Mouse (Mus musculus) spleen, embryonic (tissue): ENCODE data around the gene Ikzf1.

ENCODE experiments used
- CTCF ChIA-PET: fragments of 350-600 bp; sonication (Branson Sonifier 250); formaldehyde crosslinking; loops from one replicate; lab custom pipeline; 2022; lab: Charles Lee

The Ikzf1 gene

GRCm38 (mm10) chr11:11689701-11690058 lies 4.9 kb downstream of the Ikzf1 start:
- CTCF ChIA-PET = no interaction called here

- CTCF ChIA-PET = no interaction called here
Observed at GRCm38 (mm10) chr11:11690059-11690844, 5.4 kb downstream of the Ikzf1 start.

GRCm38 (mm10) chr11:11690845-11691196 lies 6.0 kb downstream of the Ikzf1 start:
- CTCF ChIA-PET = no interaction called here

GRCm38 (mm10) chr11:11691324-11692058 lies 6.7 kb downstream of the Ikzf1 start:
- CTCF ChIA-PET = no interaction called here

- CTCF ChIA-PET = no interaction called here
Observed at GRCm38 (mm10) chr11:11692558-11693166, 7.9 kb downstream of the Ikzf1 start.

- CTCF ChIA-PET = no interaction called here
Observed at GRCm38 (mm10) chr11:11693446-11693845, 8.6 kb downstream of the Ikzf1 start.

GRCm38 (mm10) chr11:11694072-11694471 lies 9.3 kb downstream of the Ikzf1 start:
- CTCF ChIA-PET = interaction anchor here (0.5 to 1.2 kb wide), 3 partner anchors 12 to 137 kb away, joined by 3 read pairs; no protein-coding TSS in a partner anchor

GRCm38 (mm10) chr11:11694472-11695177 lies 9.8 kb downstream of the Ikzf1 start:
- CTCF ChIA-PET = interaction anchor here (0.6 to 1.3 kb wide), 5 partner anchors 22 to 137 kb away, joined by 3 read pairs; no protein-coding TSS in a partner anchor

GRCm38 (mm10) chr11:11695211-11695887 lies 10.5 kb downstream of the Ikzf1 start:
- CTCF ChIA-PET = interaction anchor here (0.7 to 1.3 kb wide), 3 partner anchors 21 to 122 kb away, joined by 3 read pairs; no protein-coding TSS in a partner anchor

- CTCF ChIA-PET = interaction anchor here (1.2 to 1.3 kb wide), 2 partner anchors 21 to 43 kb away, joined by 3 read pairs; no protein-coding TSS in a partner anchor
Observed at GRCm38 (mm10) chr11:11695907-11696306, 11.1 kb downstream of the Ikzf1 start.

- CTCF ChIA-PET = interaction anchor here (0.7 kb wide), 1 partner anchor 22 kb away, joined by 6 read pairs; no protein-coding TSS in a partner anchor
Observed at GRCm38 (mm10) chr11:11696814-11697213, 12.0 kb downstream of the Ikzf1 start.

GRCm38 (mm10) chr11:11701378-11701777 lies 16.6 kb downstream of the Ikzf1 start:
- CTCF ChIA-PET = no interaction called here

- CTCF ChIA-PET = no interaction called here
Observed at GRCm38 (mm10) chr11:11703776-11704175, 19.0 kb downstream of the Ikzf1 start.

GRCm38 (mm10) chr11:11708154-11708719 lies 23.4 kb downstream of the Ikzf1 start:
- CTCF ChIA-PET = no interaction called here

GRCm38 (mm10) chr11:11709311-11709710 lies 24.5 kb downstream of the Ikzf1 start:
- CTCF ChIA-PET = no interaction called here

- CTCF ChIA-PET = interaction anchor here (0.8 to 0.9 kb wide), 2 partner anchors 13 to 16 kb away, joined by 3 read pairs; no protein-coding TSS in a partner anchor
Observed at GRCm38 (mm10) chr11:11710718-11711117, 25.9 kb downstream of the Ikzf1 start.

- CTCF ChIA-PET = no interaction called here
Observed at GRCm38 (mm10) chr11:11711748-11712147, 26.9 kb downstream of the Ikzf1 start.

GRCm38 (mm10) chr11:11714676-11715075 lies 29.9 kb downstream of the Ikzf1 start:
- CTCF ChIA-PET = interaction anchor here (0.6 to 1.2 kb wide), 2 partner anchors 14 to 134 kb away, joined by 3 to 13 read pairs; no protein-coding TSS in a partner anchor

- CTCF ChIA-PET = interaction anchor here (0.7 to 1.3 kb wide), 3 partner anchors 13 to 27 kb away, joined by 3 to 4 read pairs (median 3); no protein-coding TSS in a partner anchor
Observed at GRCm38 (mm10) chr11:11715963-11716691, 31.3 kb downstream of the Ikzf1 start.
